Mouse (Mus musculus) gastrocnemius, postnatal 36 days (tissue): ENCODE measurements at regions not wholly inside any gene's neighbourhood (a gene's known extent, or its start where the extent isn't known, plus 50 kb on each side); places are given as distances from the start of the nearest gene placed in this dataset.

Experiments
- DNase-seq, 2 experiments: peaks; one replicate each; pipeline ENCODE4 v3.0.0; 2022
- intact Hi-C: fragments of 180-260 bp; cut with DNase I; formaldehyde crosslinking; loops from one replicate; pipeline ENCODE4 v1.15.1; 2025

DNA sequence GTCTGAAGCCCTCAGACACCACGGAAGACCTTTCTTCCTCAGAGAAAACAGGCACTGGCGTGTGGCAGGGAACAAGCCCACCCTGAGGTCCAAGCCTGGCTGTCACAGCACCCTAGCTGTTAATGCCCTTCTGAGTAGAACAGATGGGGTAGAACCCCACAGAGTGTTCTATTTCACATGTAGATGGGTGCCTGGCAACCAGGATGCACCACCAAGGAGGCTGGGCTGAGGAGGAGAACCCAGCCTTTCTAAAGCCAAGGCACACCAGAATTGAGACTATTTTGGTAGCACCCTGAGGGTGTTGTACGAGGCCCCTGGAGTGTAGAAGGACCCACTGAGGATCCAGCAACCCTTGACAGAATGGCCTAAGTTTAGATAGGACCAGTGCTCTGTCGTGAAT, 534.9 kb upstream of the Tmem132c start:
- no peak for DNase-seq
- intact Hi-C loops, result no loop called here

- DNase-seq, result no peak
- intact Hi-C loops, result no loop called here
Observed at GRCm38 (mm10) chr5:126714672-126715071, 526.9 kb upstream of the Tmem132c start.

GRCm38 (mm10) chr5:126718421-126718820, 523.2 kb upstream of the Tmem132c start:
- no peak for DNase-seq
- intact Hi-C loops, result no loop called here

DNA sequence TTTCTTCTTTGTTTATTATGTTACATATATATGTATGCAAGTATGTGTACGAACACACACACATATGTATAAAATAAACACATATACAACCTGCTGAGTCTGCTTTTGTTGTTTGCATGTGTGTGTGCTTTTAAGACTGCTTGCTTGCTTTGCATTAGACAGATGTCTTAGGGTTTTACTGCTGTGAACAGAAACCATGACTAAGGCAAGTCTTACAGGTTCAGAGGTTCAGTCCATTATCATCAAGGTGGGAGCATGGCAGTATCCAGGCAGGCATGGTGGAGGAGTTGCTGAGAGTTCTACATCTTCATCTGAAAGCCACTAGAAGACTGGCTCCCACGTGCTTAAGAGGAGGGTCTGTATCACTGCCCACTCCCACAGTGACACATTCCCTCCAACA, 520.3 kb upstream of the Tmem132c start:
- no peak for DNase-seq
- intact Hi-C loops, result no loop called here

DNA sequence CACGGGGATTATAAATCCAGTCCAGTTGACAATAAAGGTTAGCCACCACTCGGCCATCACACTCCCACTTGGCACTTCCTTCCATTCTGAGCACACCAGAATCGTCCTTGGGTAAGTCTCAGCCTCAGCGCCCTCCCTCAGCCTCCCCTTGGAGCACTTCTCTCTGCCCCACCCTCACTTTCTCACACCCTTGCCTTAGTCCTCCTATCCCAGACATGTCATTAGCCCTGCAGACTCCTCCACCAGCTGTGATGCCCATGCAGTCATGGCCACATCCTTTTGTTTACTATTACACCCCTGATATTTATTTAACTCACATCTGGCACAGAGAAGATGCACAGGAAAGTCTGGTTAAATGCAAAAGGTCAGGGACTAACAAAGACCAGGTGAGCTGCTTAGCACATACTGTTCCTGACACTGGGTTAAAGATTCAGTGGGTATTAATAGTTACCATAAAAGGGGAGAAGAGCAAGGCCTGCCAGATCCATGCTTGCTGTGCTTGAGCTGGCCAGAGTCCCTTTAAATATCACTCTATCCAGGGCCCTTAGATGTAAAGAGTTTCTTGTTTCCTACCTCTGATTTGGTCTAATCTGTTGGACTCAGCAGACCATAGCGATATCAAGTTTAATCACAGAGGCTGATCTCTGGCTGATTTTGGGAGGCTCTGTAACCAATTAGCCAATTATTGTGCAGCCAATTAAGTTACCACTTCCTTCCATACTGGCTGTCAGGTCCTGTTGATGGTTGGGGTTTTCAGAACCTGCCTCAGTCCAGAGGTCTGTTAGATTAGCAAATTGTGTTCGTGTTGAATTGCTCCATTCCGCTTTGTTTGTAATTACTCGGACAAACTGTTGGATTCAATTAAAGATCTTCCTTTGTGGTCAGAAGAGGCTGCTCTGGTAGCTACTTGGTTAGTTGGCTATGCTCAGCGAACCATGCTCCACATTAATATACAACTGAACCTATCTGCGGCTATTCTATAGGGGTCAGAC, 518.0 kb upstream of the Tmem132c start:
- intact Hi-C loops, result no loop called here
- no peak for DNase-seq

DNA sequence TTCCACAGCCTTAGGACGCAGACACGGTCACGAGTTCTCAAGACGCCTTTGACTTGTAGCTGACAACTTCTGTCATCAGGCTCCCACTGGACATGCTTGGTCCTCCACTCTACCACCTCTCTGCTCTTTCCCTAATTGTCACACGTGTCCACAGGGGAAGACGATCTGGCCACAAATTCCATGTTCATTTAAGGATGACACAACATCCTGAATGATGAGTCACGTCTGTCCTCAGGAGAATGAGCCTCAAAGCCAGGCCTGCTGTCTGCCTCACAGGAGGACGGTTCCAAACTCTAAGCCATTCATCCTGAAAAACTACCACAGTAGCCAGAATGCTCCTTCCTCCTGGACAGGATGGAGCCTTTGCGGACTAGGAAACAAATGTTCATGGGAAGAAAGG, 517.3 kb upstream of the Tmem132c start:
- intact Hi-C loops, result no loop called here
- no peak for DNase-seq

GRCm38 (mm10) chr5:126733470-126733869, 508.1 kb upstream of the Tmem132c start:
- intact Hi-C loops, result no loop called here

GRCm38 (mm10) chr5:126735733-126736132, 505.9 kb upstream of the Tmem132c start:
- intact Hi-C loops, result no loop called here

More at GRCm38 (mm10) chr5:126733470-126733869, 508.1 kb upstream of the Tmem132c start:
- peak; percentile 17 to 23 for DNase-seq

GRCm38 (mm10) chr5:126737681-126738080, 503.9 kb upstream of the Tmem132c start:
- DNase-seq, result no peak
- intact Hi-C loops, result no loop called here

More at GRCm38 (mm10) chr5:126735733-126736132, 505.9 kb upstream of the Tmem132c start:
- no peak for DNase-seq

DNA sequence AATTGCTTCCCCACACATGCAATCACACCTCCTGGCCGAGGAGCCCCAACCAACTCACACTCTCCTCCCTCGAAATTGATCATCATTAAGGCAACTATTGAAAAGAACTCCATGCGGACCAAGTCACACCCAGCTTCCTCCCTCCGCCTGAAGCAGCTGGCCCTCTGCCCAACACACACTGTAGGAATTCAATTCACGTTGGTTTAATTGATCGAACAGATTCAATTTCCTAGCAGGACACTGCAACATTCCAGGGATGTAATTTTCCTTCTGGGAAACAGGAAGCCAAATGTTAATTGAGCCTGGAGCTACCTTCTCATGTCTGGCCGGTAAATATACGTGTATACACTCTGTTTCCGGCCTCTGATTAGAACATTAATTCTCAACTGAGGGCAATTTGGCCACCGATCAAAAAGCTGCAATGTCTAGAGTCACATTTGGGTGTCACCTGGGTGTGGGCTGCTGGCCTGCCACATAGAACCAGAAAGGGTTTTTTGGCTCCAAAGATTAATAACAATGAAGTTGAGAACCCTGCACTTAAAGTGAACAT, 500.7 kb upstream of the Tmem132c start:
- no peak for DNase-seq
- intact Hi-C loops, result no loop called here

- no peak for DNase-seq
- intact Hi-C loops, result no loop called here
Observed at GRCm38 (mm10) chr5:126755107-126755506, 486.5 kb upstream of the Tmem132c start.

GRCm38 (mm10) chr5:126765037-126765707, 476.4 kb upstream of the Tmem132c start:
- DNase-seq, result no peak
- intact Hi-C loops, result no loop called here

- no peak for DNase-seq
- intact Hi-C loops, result no loop called here
Observed at GRCm38 (mm10) chr5:126769031-126769430, 472.6 kb upstream of the Tmem132c start.

DNA sequence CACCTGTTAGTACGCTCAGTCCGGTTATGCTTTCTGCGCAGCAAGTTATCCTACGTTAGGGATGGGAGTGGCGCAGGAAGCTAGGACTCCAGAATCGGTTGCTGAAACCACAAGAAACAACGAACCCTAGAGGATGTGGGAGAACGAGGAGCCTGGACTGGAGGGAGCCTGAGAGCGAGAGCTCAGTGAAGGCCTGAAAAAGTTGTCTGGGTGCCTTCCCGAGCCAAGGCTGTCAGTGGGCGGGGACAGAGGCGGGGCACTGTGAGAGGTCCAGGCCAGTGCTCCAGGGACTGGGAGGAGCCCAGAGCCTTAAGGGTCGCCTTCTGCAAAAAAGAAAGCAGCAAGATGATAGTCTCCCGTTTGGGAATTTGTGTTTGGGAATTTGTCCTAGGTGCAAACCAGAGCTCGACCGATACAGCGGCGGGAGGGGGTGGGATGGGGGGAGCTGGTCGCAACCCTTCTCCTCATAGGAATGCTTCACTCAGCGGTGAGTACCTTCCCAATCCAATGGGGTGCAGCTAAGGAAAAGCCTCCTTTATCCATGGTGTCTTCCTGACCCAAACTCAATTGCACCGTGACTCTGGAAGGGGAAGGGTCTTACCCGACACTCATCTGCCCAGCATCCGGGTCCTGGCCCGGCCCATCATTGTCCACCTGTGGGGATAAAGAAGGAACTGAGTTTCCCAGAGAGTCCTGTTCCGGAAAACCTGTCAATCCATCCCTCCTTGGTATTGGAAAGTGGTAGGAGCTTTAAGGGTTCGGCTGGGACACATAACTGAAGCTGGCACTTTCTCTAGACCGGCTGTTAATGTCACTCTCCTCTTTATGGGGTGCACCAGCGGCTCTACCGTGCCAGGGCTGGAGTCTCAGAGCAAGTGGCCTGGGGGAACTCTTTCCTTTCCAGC, 453.6 kb upstream of the Tmem132c start:
- intact Hi-C loops, result no loop called here
- DNase-seq, result peak; percentile 25 to 31

DNA sequence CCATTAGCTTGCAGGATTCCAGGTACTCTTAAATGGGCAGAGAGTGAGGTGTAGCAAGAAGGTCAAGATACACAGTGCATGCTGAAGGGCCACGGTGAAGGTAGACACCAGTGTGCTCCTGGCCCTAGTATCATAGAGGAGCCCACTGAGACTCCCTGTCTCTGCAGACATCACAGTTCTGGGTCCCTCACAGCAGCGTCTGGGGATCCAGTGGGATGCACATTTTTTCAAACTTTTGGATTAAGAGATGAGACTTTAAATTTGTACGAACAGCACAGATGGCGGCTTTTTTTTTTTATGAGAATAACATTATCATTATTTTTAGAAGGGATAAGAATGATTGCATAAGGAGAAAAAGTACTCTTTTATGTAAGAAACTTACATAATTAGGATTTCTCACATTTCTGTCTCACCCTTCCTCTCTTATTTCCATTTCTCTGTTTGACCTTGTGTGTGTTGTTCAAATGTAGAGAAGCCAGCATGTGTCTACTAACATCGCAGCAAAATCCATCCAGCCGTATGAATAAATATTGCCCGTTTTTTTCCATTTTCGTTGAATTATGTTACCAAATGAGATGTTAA, 441.8 kb upstream of the Tmem132c start:
- intact Hi-C loops, result no loop called here
- no peak for DNase-seq

DNA sequence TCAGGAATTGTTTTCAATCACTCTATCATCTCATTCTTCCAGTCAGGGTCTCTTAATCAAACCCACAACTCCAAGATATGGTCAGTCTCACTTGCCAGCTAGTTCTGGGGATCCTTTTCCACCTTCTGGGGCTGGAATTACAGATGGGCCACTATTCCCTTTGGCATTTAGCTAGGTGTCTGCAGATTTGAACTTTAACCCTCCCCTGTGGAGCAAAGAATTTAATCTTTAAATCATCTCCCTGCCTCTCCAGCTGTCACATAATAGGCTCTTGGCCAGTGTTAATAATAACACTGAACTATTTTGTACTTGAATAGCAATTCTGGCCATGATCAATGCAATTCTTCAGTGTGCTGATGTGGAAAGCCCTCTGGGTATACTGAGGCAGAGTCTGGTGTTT, 435.0 kb upstream of the Tmem132c start:
- intact Hi-C loops, result no loop called here
- no peak for DNase-seq

DNA sequence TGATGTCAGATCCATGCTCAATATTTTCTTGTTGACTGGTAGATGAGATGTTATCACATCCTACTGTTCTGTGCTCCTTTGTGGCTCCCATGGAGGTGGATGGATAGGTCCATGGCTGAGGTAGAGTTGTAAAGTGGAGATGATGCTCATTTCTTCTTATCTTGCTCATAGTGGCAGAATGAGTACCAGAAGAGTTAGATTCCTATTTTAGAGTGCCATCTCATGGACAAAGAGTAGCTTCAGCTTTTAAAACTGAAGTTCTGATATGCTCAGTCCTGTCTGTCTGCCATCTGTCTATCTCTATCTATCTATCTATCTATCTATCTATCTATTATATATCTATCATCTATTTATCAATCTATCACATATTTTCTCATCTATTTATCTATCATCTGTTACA, 425.5 kb upstream of the Tmem132c start:
- intact Hi-C loops, result no loop called here
- no peak for DNase-seq

DNA sequence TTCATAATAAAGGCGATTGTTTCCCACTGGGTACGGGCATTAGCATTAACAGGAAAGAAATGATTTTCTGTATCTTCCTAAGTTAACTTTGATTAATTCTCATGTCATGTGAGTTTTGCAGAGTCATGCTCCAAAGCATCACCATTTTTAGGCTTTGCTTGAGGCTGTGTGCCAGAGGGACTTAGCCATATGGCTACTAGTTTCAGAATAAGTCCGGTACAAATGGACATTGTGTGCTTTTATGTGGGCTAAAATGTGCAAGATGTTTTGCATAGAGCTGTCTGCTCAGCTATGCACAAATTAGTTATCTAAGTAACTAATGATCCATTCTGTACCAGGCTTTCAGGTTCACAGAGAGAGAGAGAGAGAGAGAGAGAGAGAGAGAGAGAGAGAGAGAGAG, 406.2 kb upstream of the Tmem132c start:
- intact Hi-C loops, result no loop called here
- no peak for DNase-seq

DNA sequence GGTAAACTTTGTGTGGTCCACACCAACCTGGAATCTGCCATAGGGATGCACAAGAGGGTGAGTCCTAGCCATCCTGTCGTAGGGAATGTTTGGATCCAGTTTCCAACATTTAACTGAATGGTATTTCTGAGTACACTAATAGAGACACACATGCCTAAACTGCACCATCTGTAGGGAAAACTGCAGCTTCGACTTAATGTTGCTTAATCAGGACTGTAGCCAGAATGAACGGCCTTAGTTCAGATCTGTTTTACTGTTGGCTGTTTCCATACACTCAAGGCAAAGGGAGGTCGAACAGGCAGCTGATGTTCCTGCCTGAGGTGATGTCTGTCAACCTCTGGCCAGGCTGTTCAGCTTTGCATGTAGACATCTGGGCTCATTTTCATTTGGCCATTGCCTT, 399.0 kb upstream of the Tmem132c start:
- DNase-seq, result no peak
- intact Hi-C loops, result no loop called here

DNA sequence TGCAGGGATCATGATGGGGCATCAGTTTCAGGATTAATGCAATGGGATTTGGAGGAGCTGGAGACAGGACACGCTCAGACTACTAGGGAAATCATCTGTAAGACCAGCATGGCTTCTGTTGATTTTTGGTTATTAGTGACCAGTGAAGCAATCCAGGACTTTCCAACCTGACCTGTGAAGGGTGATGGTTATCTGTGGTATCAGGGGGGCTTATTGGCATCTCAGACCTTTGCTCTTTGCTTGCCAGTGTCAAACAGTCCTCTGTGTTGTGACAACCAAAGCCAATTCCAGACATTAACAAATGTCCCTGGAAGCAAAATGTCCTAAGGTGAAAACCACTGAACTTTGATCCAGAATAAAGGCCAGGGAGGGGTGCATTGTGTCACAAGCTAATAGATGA, 379.5 kb upstream of the Tmem132c start:
- intact Hi-C loops, result no loop called here
- no peak for DNase-seq
